Mouse (Mus musculus) fat pad, adult 2 months (tissue): ENCODE results near the gene Hdac4.

Source experiments
- DNase-seq: peaks from one replicate; pipeline ENCODE4 v3.0.0-alpha.2; 2011; ENCODE audit warnings: low read depth, low spot score; ENCODE audit errors: extremely low read depth

Hdac4 gene

GRCm38 (mm10) chr1:91978443-91978842, 217.1 kb downstream of the Hdac4 start:
- no peak for DNase-seq

DNA sequence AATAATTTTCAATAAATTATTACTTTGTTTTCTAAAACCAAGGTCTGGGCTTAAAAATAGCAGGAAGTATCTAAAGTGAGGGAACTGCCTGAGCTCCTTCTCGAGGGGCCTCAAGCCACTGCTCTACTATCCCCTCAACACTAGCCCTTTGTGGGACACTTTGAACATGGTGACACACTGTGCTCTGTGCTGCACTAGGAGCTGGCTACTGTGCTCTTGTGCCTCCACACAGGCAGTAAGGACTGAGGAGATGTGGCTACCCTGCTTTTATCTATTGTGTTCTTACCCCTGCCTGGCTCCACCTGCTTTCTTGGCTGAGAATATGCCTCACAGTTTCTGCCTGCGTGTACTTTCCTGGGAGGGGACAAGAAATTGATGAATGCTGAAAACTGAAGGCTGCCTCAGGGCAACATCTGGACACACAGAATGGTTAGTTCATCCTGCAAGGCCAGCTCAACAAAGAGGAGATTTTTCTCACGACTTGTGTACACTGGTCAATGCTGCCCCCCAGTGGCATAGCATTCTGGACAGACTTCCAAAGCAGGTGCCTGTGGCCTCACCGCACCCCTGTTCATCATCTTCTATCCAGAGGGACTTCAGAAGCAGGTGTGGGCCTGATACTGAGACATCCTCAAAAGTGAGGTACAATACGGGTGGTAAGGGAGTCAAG, 226.7 kb downstream of the Hdac4 start:
- DNase-seq: no peak

- DNase-seq: no peak
These were observed 228.5 kb downstream of the Hdac4 start for GRCm38 (mm10) chr1:91967041-91967440.

DNA sequence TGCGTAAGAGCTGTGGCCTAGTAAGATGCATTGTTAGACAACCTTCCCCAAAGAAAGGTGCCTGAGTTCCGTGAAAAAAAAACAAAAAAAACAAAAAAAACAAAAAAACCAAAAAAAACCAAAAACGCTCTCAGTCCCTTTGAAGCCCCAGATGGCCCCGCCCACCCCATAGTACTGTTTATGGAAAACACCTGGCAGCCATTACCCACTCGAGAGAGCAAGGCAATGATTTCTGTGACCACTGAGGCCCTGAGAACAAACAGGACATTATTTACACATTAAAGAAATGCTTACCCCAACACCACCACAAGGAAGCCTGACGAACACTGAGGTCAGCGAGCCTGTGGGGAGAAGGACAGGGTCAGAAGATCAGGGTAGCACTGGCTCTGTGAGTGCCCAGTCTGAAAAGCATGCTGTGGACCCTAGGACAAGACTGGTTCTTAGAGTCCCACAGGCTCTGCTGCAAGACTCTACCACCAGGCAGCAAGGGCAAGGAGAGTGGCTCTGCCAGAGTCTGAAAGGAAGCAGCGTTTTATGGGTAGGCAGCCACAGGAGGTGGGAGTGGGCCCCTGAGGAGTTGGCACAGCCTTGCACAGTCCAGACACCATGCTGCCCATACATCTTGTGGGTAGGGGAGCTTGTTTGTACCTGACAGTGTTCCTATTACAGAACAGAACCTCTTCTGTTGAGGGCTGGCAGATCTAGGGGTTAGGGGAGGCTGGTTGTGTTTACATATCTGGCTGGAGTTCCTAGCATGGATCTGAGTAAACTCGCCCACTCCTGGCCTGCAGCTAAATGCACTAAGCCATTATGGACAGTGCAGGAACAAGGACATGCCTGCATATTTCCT, 230.8 kb downstream of the Hdac4 start:
- DNase-seq: peak; percentile 64

DNA sequence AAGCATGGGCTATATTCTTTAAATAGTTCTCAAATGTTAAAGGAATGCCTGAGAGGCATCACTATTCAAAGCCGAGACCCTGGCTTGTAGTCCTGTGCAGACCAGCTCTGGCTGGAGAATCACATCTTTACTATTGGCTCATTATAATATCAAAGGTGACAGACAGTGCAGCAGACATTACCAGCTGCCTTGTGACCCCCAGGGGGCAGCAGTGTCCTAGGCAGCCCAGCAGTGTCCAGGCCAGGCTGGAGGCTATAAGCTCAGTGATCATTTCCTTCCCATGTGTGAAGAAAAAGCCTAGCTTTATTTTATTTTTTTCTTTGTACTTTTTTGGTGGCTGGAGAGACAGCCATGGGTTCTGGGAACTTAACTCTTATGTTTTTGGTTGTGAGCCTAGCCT, 233.2 kb downstream of the Hdac4 start:
- DNase-seq: no peak

- no peak for DNase-seq
These were observed 234.3 kb downstream of the Hdac4 start for GRCm38 (mm10) chr1:91961231-91961630.

- DNase-seq: no peak
These were observed 235.6 kb downstream of the Hdac4 start for GRCm38 (mm10) chr1:91959891-91960290.

- DNase-seq: no peak
These were observed 236.5 kb downstream of the Hdac4 start for GRCm38 (mm10) chr1:91959044-91959443.

DNA sequence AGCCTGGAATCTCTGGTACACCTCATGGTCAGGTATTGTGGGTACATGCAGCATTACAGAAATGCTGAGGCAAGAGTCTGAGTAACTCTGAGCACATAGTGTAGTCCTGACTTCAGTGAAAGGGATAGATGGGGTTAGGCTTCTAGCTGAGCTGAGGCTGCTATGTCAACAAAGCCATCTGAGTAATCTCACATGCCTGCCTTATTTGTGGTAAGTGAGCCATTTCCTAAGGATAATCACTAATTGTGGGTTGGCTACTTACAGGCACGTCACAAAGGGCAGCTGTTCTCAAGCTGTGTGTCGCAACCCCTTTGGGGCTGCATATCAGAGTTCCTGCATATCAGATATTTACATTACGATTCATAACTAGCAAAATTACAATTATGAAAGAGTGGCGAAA, 239.3 kb downstream of the Hdac4 start:
- DNase-seq: no peak

- no peak for DNase-seq
These were observed 240.5 kb downstream of the Hdac4 start for GRCm38 (mm10) chr1:91954954-91955353.

GRCm38 (mm10) chr1:91952912-91953311, 242.6 kb downstream of the Hdac4 start:
- DNase-seq: no peak

DNA sequence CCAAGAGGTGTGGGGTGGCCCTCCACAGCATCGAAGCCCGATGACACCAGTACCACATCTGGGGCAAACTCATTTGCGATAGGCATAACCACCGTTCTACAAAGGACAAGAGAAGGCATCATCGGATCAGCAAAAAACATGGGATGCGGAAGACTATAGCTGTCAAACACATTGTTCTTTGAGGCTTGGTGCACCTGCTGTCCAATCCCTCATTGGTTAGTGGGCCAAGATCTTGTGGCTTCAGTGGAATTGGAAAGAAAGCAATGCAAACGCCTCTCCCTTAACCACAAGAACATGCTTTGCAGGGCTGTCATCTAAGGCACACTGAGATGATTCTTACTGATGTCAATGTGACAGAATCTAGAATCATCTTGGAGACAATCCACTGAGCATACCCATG, 248.1 kb downstream of the Hdac4 start:
- DNase-seq: no peak

- peak; percentile 45 for DNase-seq
These were observed 252.9 kb downstream of the Hdac4 start for GRCm38 (mm10) chr1:91942583-91942982.

DNA sequence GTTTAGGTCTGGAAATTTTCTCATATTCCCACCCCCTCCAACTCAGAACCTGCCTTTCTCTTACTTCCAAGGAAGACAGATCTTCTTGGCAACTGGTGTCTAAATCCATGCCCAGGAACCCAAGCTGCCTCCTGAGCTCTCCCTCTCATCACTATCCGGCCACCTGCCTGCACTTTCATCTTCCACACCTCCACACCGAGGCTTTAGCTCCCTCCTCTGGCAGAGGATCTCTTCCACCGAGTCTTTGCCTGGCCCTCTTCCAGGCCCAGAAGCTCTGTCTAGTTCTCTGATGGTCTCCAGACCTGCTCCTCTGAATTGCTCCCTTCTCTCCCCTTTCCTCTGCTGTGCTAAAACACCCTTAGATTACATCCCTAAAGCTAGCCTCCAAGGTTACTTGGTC, 253.5 kb downstream of the Hdac4 start:
- no peak for DNase-seq

GRCm38 (mm10) chr1:91941094-91941493, 254.4 kb downstream of the Hdac4 start:
- DNase-seq: no peak

- no peak for DNase-seq
These were observed 260.3 kb downstream of the Hdac4 start for GRCm38 (mm10) chr1:91935171-91935570.

DNA sequence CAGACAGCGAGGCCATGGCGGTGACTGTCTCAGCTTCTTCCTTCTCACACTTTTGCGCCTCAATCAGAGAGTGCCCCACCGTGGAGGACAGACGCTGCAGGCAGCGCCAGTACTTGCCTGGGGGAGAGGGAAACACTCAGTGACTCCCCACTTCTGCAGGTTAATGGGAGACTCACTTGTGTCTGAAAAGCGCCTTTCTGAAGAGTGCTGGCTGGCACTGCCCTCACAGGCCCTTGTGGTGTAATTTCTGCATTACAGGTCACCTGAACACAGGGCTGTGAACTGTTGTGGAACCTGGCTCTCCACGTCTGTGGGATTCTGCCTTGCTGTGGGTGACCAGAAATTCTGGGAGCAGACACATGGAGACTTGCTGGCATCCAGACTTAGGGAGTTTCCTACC, 261.8 kb downstream of the Hdac4 start:
- no peak for DNase-seq

GRCm38 (mm10) chr1:91932221-91932620, 263.3 kb downstream of the Hdac4 start:
- DNase-seq: no peak

- no peak for DNase-seq
These were observed 263.7 kb downstream of the Hdac4 start for GRCm38 (mm10) chr1:91931786-91932185.

- DNase-seq: no peak
These were observed 264.3 kb downstream of the Hdac4 start for GRCm38 (mm10) chr1:91931196-91931595.

- DNase-seq: no peak
These were observed 266.4 kb downstream of the Hdac4 start for GRCm38 (mm10) chr1:91929051-91929450.

- no peak for DNase-seq
These were observed 267.8 kb downstream of the Hdac4 start for GRCm38 (mm10) chr1:91927536-91928315.
